15 mouse cellular contexts compared by ENCODE assay signal in the genomic region with DNA sequence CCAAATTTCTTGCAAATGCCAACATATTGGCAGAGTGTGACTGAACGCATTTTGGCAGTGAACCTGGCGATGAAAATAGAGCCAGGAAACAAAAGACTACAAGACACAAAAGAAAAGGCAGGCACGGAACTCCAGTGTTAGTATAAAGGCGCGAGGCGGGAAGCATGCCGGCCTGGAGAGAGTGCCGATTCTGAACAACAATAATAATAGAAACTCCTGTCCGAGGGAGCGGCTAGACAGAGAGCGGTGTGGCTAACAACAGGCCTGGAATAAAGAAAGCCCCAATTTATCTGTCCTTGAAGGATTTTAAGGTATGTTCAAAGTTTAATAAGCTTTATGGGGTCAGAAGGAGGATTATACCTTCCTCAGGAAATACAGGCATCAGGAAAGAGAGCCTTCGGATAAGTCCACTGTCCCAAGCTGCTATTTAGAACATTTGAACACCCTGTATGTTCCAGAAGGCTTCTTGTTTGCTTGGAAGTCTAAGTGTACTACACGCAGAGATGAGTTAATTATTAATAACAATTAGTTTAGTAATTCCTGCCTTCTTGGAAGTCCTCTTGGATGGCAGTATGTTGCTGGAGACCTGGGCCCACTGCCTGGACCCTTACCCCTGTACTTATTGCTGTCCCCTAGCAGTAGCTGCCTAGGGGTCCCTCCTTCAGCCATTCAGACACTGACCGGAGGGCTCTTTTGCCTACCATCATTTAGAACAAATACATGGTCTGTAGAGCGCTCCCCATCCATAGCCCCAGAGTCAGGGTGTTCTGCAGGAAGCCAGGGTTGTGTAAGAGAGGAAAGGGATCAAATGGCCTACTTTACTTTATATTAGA. TPM values are rescaled to one million over a fixed set of nuclear protein-coding genes. Genes with fewer than 3 reads are reported as not detected.
A peak's percentile ranks its signal among the peaks of the same experiment; 100 is the strongest.
DNase-seq lines count a peak whose midpoint lies in the region; ATAC-seq and TF ChIP-seq lines count a peak whose summit lies in the region.
"Had no signal": no experiment of that assay in that cellular context is flagged by ENCODE, and none has a peak within 500 bp of the region (broad histone marks: within the 10 kb centered on the region; RNA-seq: fewer than 3 reads in every experiment).

No protein-coding gene starts in this region.

- TF ChIP-seq CTCF in kidney, postnatal 0 days (IDR thresholded peaks at IDR 0.05; ENCODE audit: low read depth): no peak
- TF ChIP-seq CTCF in intestine, postnatal 0 days (IDR thresholded peaks at IDR 0.05; ENCODE audit: low read depth): no peak

- WGBS in kidney, postnatal 0 days: 68% methylated on average over 15 of the region's 15 CpGs
- WGBS in intestine, postnatal 0 days: 38% methylated on average over 15 of the region's 15 CpGs

- no peaks in the 10 kb centered on the region for H3K36me3 ChIP-seq in kidney, postnatal 0 days (ENCODE audit: insufficient read depth, low read length)
- H3K36me3 ChIP-seq in intestine, postnatal 0 days (ENCODE audit: control insufficient read depth, insufficient read depth): no peaks in the 10 kb centered on the region
- H3K36me3 ChIP-seq: embryonic facial prominence, embryonic 12.5 days; heart, embryonic 10.5 days; neural tube, embryonic 13.5 days had no signal

- no peak for DNase-seq in kidney, postnatal 0 days (ENCODE audit: low spot score)
- DNase-seq in kidney, postnatal 25 days: no peak
- peak; percentile 12 for DNase-seq in lung, postnatal 36 days
- no peak for DNase-seq in left cerebral cortex, adult 11 months (ENCODE audit: low spot score)
- DNase-seq in right cerebral cortex, postnatal 36 days (ENCODE audit: low spot score in 2 of 2): no peak
- DNase-seq: cerebellum, postnatal 36 days; kidney, adult 8-10 months; thymus, adult 18-20 months had no signal

- peak overlapping the region; percentile 52 for H3K27ac ChIP-seq in kidney, postnatal 0 days
- H3K27ac ChIP-seq in intestine, postnatal 0 days (ENCODE audit: low read depth, low read length): peak overlapping the region; percentile 76
- H3K27ac ChIP-seq: embryonic facial prominence, embryonic 12.5 days; heart, embryonic 10.5 days; macrophage; neural tube, embryonic 13.5 days had no signal

- H3K4me2 ChIP-seq in kidney, postnatal 0 days (ENCODE audit: low read length): no peak overlapping the region
- peak overlapping the region; percentile 56 for H3K4me2 ChIP-seq in intestine, postnatal 0 days (replicated peaks; ENCODE audit: low read depth)
- H3K4me2 ChIP-seq: embryonic facial prominence, embryonic 12.5 days; neural tube, embryonic 13.5 days had no signal

- no peak overlapping the region for H3K4me3 ChIP-seq in kidney, postnatal 0 days (replicated peaks; ENCODE audit: low read depth, low read length)
- 0 out of 2 replicates have a peak overlapping the region, but pooled peaks have one; percentile 9 for H3K4me3 ChIP-seq in intestine, postnatal 0 days (ENCODE audit: low read depth, low read length)
- H3K4me3 ChIP-seq: embryonic facial prominence, embryonic 12.5 days; heart, embryonic 10.5 days; neural tube, embryonic 13.5 days had no signal

- no peaks in the 10 kb centered on the region for H3K9me3 ChIP-seq in kidney, postnatal 0 days (replicated peaks; ENCODE audit: low read length)
- no peaks in the 10 kb centered on the region for H3K9me3 ChIP-seq in intestine, postnatal 0 days (ENCODE audit: control insufficient read depth)
- H3K9me3 ChIP-seq: embryonic facial prominence, embryonic 12.5 days; heart, embryonic 10.5 days; neural tube, embryonic 13.5 days had no signal

- ATAC-seq in kidney, postnatal 0 days (replicated peaks; ENCODE audit: low FRiP score, low read depth): peak; percentile 44; the same call in 1 of the 2 replicates
- peak; percentile 28 for ATAC-seq in granulocyte monocyte progenitor cell, adult 5-6 weeks (replicated peaks; ENCODE audit: poor library complexity, severe bottlenecking)
- peak; percentile 46 for ATAC-seq in intestine, postnatal 0 days
- ATAC-seq: CD4-positive, CD25-positive, alpha-beta regulatory T cell, adult 4 months had no signal

- H3K27me3 ChIP-seq in kidney, postnatal 0 days (ENCODE audit: insufficient read depth, low read length): no peaks in the 10 kb centered on the region
- no peaks in the 10 kb centered on the region for H3K27me3 ChIP-seq in intestine, postnatal 0 days (replicated peaks; ENCODE audit: control insufficient read depth, insufficient read depth, low read length)
- H3K27me3 ChIP-seq: embryonic facial prominence, embryonic 12.5 days; neural tube, embryonic 13.5 days had no signal

- no peaks in the 10 kb centered on the region; the same call in 1 of the 2 replicates for H3K4me1 ChIP-seq in kidney, postnatal 0 days (replicated peaks; ENCODE audit: insufficient read depth, low read length)
- no peaks in the 10 kb centered on the region; the same call in 1 of the 2 replicates for H3K4me1 ChIP-seq in intestine, postnatal 0 days (replicated peaks; ENCODE audit: control insufficient read depth, insufficient read depth, low read length)

- no peak overlapping the region for H3K9ac ChIP-seq in kidney, postnatal 0 days (ENCODE audit: low read depth, low read length)
- no peak overlapping the region for H3K9ac ChIP-seq in intestine, postnatal 0 days (ENCODE audit: low read depth, low read length)
- H3K9ac ChIP-seq: embryonic facial prominence, embryonic 12.5 days; neural tube, embryonic 13.5 days had no signal

RNA-seq across cellular contexts. Expression of gene Fsd1l, which starts 35.0 kb away (rescaled TPM):
- 5.0 and 6.2 TPM in 2 replicates for polyA plus RNA-seq in kidney, postnatal 0 days (2015; fragmentation: Nextera tagmentation; extraction: Ambion mirVana)
- 7.6 and 8.7 TPM in 2 replicates for total RNA-seq in granulocyte monocyte progenitor cell, adult 5-6 weeks (2014; fragmentation: Nextera tagmentation)
- 2.5 and 4.1 TPM in 2 replicates for total RNA-seq in granulocyte monocyte progenitor cell, adult 5-6 weeks (2017)
- polyA plus RNA-seq in intestine, postnatal 0 days (2015; fragmentation: Nextera tagmentation; extraction: Ambion mirVana): 5.4 and 6.8 TPM in 2 replicates
